Mouse (Mus musculus): ENCODE data around the gene Catsperg2.

GRCm38 (mm10) chr7:29774371-29774770, 47.5 kb upstream of the Catsperg2 start:
- TF ChIP-seq CTCF (IDR thresholded peaks at IDR 0.05) (no peak), POLR2A (IDR thresholded peaks at IDR 0.05; ENCODE audit: insufficient read depth, low read depth, low read length) (no peak)
